Mouse (Mus musculus): ENCODE measurements at regions not wholly inside any gene's neighbourhood (a gene's known extent, or its start where the extent isn't known, plus 50 kb on each side); places are given as distances from the start of the nearest gene placed in this dataset.
"Not testable (repeated sequence)": the region's sequence is repeated elsewhere in the genome, so short reads cannot be mapped to it uniquely, and the experiment has no call there.

- WGBS: 68% methylated on average over 6 of the region's 6 CpGs
- TF ChIP-seq POLR2A (IDR thresholded peaks at IDR 0.05; ENCODE audit: borderline replicate concordance, control insufficient read depth, low read depth, low read length): no peak
- no peak for TF ChIP-seq CTCF (IDR thresholded peaks at IDR 0.05; ENCODE audit: control insufficient read depth, insufficient read depth, low read length)
- H3K27ac ChIP-seq (ENCODE audit: control insufficient read depth, insufficient read depth, low read depth, low read length, poor library complexity): peak overlapping the region; percentile 38; the same call in 1 of the 2 replicates
Measured at GRCm38 (mm10) chr7:63996581-63997098, 57.9 kb upstream of the Klf13 start.

GRCm38 (mm10) chr7:63995255-63995980 is 56.7 kb upstream of the Klf13 start:
- TF ChIP-seq POLR2A (IDR thresholded peaks at IDR 0.05; ENCODE audit: borderline replicate concordance, control insufficient read depth, low read depth, low read length): no peak
- TF ChIP-seq CTCF (IDR thresholded peaks at IDR 0.05; ENCODE audit: control insufficient read depth, insufficient read depth, low read length): peak; percentile 30; the same call in 1 of the 2 replicates
- Histone ChIP-seq H3K27ac (ENCODE audit: control insufficient read depth, insufficient read depth, low read depth, low read length, poor library complexity) (peak overlapping the region; percentile 70), H3K4me3 (replicated peaks; ENCODE audit: control insufficient read depth, low read depth, low read length) (no peak overlapping the region), H3K4me1 (ENCODE audit: control insufficient read depth, insufficient read depth, low read length) (peaks cover 26% of the 10 kb centered on the region)
- 72% methylated on average over 3 of the region's 3 CpGs for WGBS

More at GRCm38 (mm10) chr7:63996581-63997098, 57.9 kb upstream of the Klf13 start:
- peaks cover 23% of the 10 kb centered on the region for H3K4me1 ChIP-seq (ENCODE audit: control insufficient read depth, insufficient read depth, low read length)
- H3K4me3 ChIP-seq (replicated peaks; ENCODE audit: control insufficient read depth, low read depth, low read length): no peak overlapping the region

GRCm38 (mm10) chr7:63994769-63995168 is 56.1 kb upstream of the Klf13 start:
- H3K4me3 ChIP-seq (replicated peaks; ENCODE audit: control insufficient read depth, low read depth, low read length); H3K27ac ChIP-seq (ENCODE audit: control insufficient read depth, insufficient read depth, low read depth, low read length, poor library complexity): not testable (repeated sequence)
- 71% methylated on average over 3 of the region's 3 CpGs for WGBS
- H3K4me1 ChIP-seq (ENCODE audit: control insufficient read depth, insufficient read depth, low read length): peaks cover 26% of the 10 kb centered on the region

- peaks cover 17% of the 10 kb centered on the region for H3K4me1 ChIP-seq (ENCODE audit: control insufficient read depth, insufficient read depth, low read length)
- no peak overlapping the region for H3K27ac ChIP-seq (ENCODE audit: control insufficient read depth, insufficient read depth, low read depth, low read length, poor library complexity)
- TF ChIP-seq CTCF (IDR thresholded peaks at IDR 0.05; ENCODE audit: control insufficient read depth, insufficient read depth, low read length) (no peak), POLR2A (IDR thresholded peaks at IDR 0.05; ENCODE audit: borderline replicate concordance, control insufficient read depth, low read depth, low read length) (no peak)
Measured at GRCm38 (mm10) chr7:63992155-63992554, 53.4 kb upstream of the Klf13 start.

GRCm38 (mm10) chr7:63991085-63992010 is 52.6 kb upstream of the Klf13 start:
- WGBS: 71% methylated on average over 12 of the region's 12 CpGs
- Histone ChIP-seq H3K27ac (ENCODE audit: control insufficient read depth, insufficient read depth, low read depth, low read length, poor library complexity) (peak overlapping the region; percentile 57), H3K4me3 (replicated peaks; ENCODE audit: control insufficient read depth, low read depth, low read length) (no peak overlapping the region), H3K4me1 (ENCODE audit: control insufficient read depth, insufficient read depth, low read length) (peaks cover 16% of the 10 kb centered on the region)
- TF ChIP-seq CTCF (IDR thresholded peaks at IDR 0.05; ENCODE audit: control insufficient read depth, insufficient read depth, low read length): no peak
- TF ChIP-seq POLR2A (IDR thresholded peaks at IDR 0.05; ENCODE audit: borderline replicate concordance, control insufficient read depth, low read depth, low read length): no peak

More at GRCm38 (mm10) chr7:63992155-63992554, 53.4 kb upstream of the Klf13 start:
- H3K4me3 ChIP-seq (replicated peaks; ENCODE audit: control insufficient read depth, low read depth, low read length): no peak overlapping the region
- WGBS: 92% methylated on average over 13 of the region's 13 CpGs

GRCm38 (mm10) chr7:63990312-63991028 is 51.8 kb upstream of the Klf13 start:
- TF ChIP-seq POLR2A (IDR thresholded peaks at IDR 0.05; ENCODE audit: borderline replicate concordance, control insufficient read depth, low read depth, low read length) (no peak), CTCF (IDR thresholded peaks at IDR 0.05; ENCODE audit: control insufficient read depth, insufficient read depth, low read length) (no peak)
- H3K4me3 ChIP-seq (replicated peaks; ENCODE audit: control insufficient read depth, low read depth, low read length): no peak overlapping the region
- 51% methylated on average over 8 of the region's 8 CpGs for WGBS
- H3K27ac ChIP-seq (ENCODE audit: control insufficient read depth, insufficient read depth, low read depth, low read length, poor library complexity): peak overlapping the region; percentile 57
- peaks cover 19% of the 10 kb centered on the region for H3K4me1 ChIP-seq (ENCODE audit: control insufficient read depth, insufficient read depth, low read length)

- Histone ChIP-seq H3K27ac (ENCODE audit: control insufficient read depth, insufficient read depth, low read depth, low read length, poor library complexity) (no peak overlapping the region), H3K4me1 (ENCODE audit: control insufficient read depth, insufficient read depth, low read length) (peaks cover 17% of the 10 kb centered on the region), H3K4me3 (replicated peaks; ENCODE audit: control insufficient read depth, low read depth, low read length) (no peak overlapping the region)
- TF ChIP-seq POLR2A (IDR thresholded peaks at IDR 0.05; ENCODE audit: borderline replicate concordance, control insufficient read depth, low read depth, low read length) (no peak), CTCF (IDR thresholded peaks at IDR 0.05; ENCODE audit: control insufficient read depth, insufficient read depth, low read length) (no peak)
Measured at GRCm38 (mm10) chr7:63989736-63990135, 51.0 kb upstream of the Klf13 start.

Data from bone marrow, adult 2 months (tissue).